Mouse (Mus musculus) small intestine, adult 2 months (tissue): Measurements from ENCODE around the gene Prkaa2.

Experiments used
- CTCF ChIP-seq: fragments of 200-500 bp; IDR thresholded peaks from 2 replicates; pipeline ENCODE4 v1.5.1; 2012; ENCODE audit warnings: low read depth, mild to moderate bottlenecking, control low read depth, inconsistent platforms, low read length, moderate library complexity, mixed read lengths; ENCODE audit not compliant: insufficient replicate concordance, insufficient read length; ENCODE audit errors: extremely low read depth
- POLR2A ChIP-seq: fragments of 200-500 bp; IDR thresholded peaks from 2 replicates; pipeline ENCODE4 v1.6.1; 2012; ENCODE audit warnings: low read depth, mild to moderate bottlenecking, control low read depth, inconsistent platforms, low read length, moderate library complexity

GRCm38 (mm10) chr4:104999702-105000101, 110.0 kb downstream of the Prkaa2 start:
- TF ChIP-seq CTCF = no peak
- TF ChIP-seq POLR2A = no peak
